Comparison of ENCODE assay signal across 8 mouse cellular contexts in the genomic region with DNA sequence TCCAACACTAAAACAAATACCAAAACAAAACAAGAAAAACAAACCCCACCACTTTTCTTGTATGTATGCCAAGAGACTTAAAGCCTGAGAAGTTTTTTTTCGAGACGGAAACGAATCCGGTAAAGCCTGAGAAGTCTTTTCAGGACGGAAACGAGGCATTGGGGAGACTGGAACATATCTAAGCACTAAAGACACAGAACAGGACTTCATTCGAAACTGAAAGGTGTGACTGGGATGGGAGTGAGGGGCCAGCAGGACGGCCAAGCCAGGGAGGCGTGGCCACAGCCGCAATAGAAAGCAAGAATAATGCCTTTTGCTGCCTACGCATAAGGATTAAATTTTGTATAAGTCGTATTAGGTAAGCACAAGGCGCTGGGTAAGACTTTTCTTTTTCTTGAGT. TPM values are rescaled to one million over a fixed set of nuclear protein-coding genes. Genes with fewer than 3 reads are reported as not detected.
A peak's percentile ranks its signal among the peaks of the same experiment; 100 is the strongest.
DNase-seq lines count a peak whose midpoint lies in the region; ATAC-seq and TF ChIP-seq lines count a peak whose summit lies in the region.

No protein-coding gene starts in this region.

- peaks cover 38% of the 10 kb centered on the region for H3K36me3 ChIP-seq in kidney, embryonic 15.5 days
- peaks cover 58% of the 10 kb centered on the region for H3K36me3 ChIP-seq in G1E (replicated peaks)
- peaks cover 38% of the 10 kb centered on the region for H3K36me3 ChIP-seq in hindbrain, embryonic 10.5 days
- H3K36me3 ChIP-seq in midbrain, embryonic 11.5 days (ENCODE audit: control insufficient read depth, insufficient read depth, low read length), result peaks cover 6% of the 10 kb centered on the region; the same call in 1 of the 2 replicates

- peak overlapping the region; percentile 69 for H3K4me3 ChIP-seq in kidney, embryonic 15.5 days (replicated peaks)
- peak overlapping the region; percentile 92 for H3K4me3 ChIP-seq in G1E (ENCODE audit: low read depth, low read length)
- H3K4me3 ChIP-seq in hindbrain, embryonic 10.5 days, result peak overlapping the region; percentile 93
- peak overlapping the region; percentile 69 for H3K4me3 ChIP-seq in midbrain, embryonic 11.5 days (ENCODE audit: low read depth, low read length)

- ATAC-seq in kidney, embryonic 15.5 days (replicated peaks; ENCODE audit: low FRiP score), result no peak
- ATAC-seq in G1E (ENCODE audit: extremely low read depth, insufficient number of reproducible peaks, low FRiP score, poor library complexity, severe bottlenecking), result no peak
- ATAC-seq in midbrain, embryonic 11.5 days (ENCODE audit: low FRiP score), result no peak

- no peaks in the 10 kb centered on the region for H3K27me3 ChIP-seq in kidney, embryonic 15.5 days
- H3K27me3 ChIP-seq in G1E (ENCODE audit: insufficient read depth, low read length), result no peaks in the 10 kb centered on the region
- no peaks in the 10 kb centered on the region for H3K27me3 ChIP-seq in hindbrain, embryonic 10.5 days (ENCODE audit: insufficient read depth, poor library complexity, severe bottlenecking)
- H3K27me3 ChIP-seq in midbrain, embryonic 11.5 days (ENCODE audit: control insufficient read depth, insufficient read depth, low read length), result no peaks in the 10 kb centered on the region

- H3K9me3 ChIP-seq in kidney, embryonic 15.5 days (replicated peaks), result no peaks in the 10 kb centered on the region
- H3K9me3 ChIP-seq in G1E (replicated peaks), result no peaks in the 10 kb centered on the region
- H3K9me3 ChIP-seq in hindbrain, embryonic 10.5 days, result 0 out of 2 replicates have a peak, but pooled peaks cover 3% of the 10 kb centered on the region
- H3K9me3 ChIP-seq in midbrain, embryonic 11.5 days (ENCODE audit: control insufficient read depth, low read length), result no peaks in the 10 kb centered on the region

- peak overlapping the region; percentile 98 for H3K27ac ChIP-seq in kidney, embryonic 15.5 days
- H3K27ac ChIP-seq in hindbrain, embryonic 10.5 days, result peak overlapping the region; percentile 94
- no peak overlapping the region for H3K27ac ChIP-seq in midbrain, embryonic 11.5 days (ENCODE audit: low read depth, low read length)

- H3K9ac ChIP-seq in kidney, embryonic 15.5 days, result peak overlapping the region; percentile 94
- H3K9ac ChIP-seq in midbrain, embryonic 11.5 days (ENCODE audit: low read length), result peak overlapping the region; percentile 69

- peak overlapping the region; percentile 96 for H3K4me2 ChIP-seq in kidney, embryonic 15.5 days
- peak overlapping the region; percentile 75 for H3K4me2 ChIP-seq in midbrain, embryonic 11.5 days

- peaks cover 30% of the 10 kb centered on the region for H3K4me1 ChIP-seq in kidney, embryonic 15.5 days
- peaks cover 60% of the 10 kb centered on the region for H3K4me1 ChIP-seq in G1E (ENCODE audit: insufficient read depth, low read depth, low read length)
- peaks cover 33% of the 10 kb centered on the region for H3K4me1 ChIP-seq in hindbrain, embryonic 10.5 days (replicated peaks)
- H3K4me1 ChIP-seq in midbrain, embryonic 11.5 days (ENCODE audit: control insufficient read depth, insufficient read depth, low read length), result peaks cover 21% of the 10 kb centered on the region

- no peak for TF ChIP-seq CTCF in G1E (IDR thresholded peaks at IDR 0.05; ENCODE audit: low read depth, low read length)

- WGBS in kidney, embryonic 15.5 days, result 9% methylated on average over 13 of the region's 13 CpGs
- 15% methylated on average over 13 of the region's 13 CpGs for WGBS in hindbrain, embryonic 10.5 days
- 11% methylated on average over 13 of the region's 13 CpGs for WGBS in midbrain, embryonic 11.5 days

- no peak for DNase-seq in kidney, postnatal 14 days
- no peak for DNase-seq in G1E (ENCODE audit: low spot score)
- DNase-seq in hindbrain, embryonic 10.5 days (ENCODE audit: low spot score), result no peak
- no peak for DNase-seq in midbrain, embryonic 11.5 days (ENCODE audit: low spot score, missing footprints)
- no peak for DNase-seq in spleen, postnatal 10 days (ENCODE audit: low spot score in 2 of 2)
- DNase-seq in gastrocnemius, postnatal 10 days, result no peak
- no peak for DNase-seq in spleen, adult 12 weeks (ENCODE audit: low spot score)

RNA-seq across cellular contexts. Expression of gene Fbxl12, which starts 0.8 kb away (rescaled TPM):
- 21.1 and 22.2 TPM in 2 replicates for polyA plus RNA-seq in kidney, embryonic 15.5 days (2015; fragmentation: Nextera tagmentation; extraction: Ambion mirVana)
- total RNA-seq in G1E (2014; fragmentation: Nextera tagmentation) (25.6 and 34.2 TPM in 2 replicates), G1E (2017) (6.3 and 7.9 TPM in 2 replicates)
- 15.4 and 22.0 TPM in 2 replicates for polyA plus RNA-seq in G1E (2012)
- polyA plus RNA-seq in hindbrain, embryonic 10.5 days (2016; fragmentation: Nextera tagmentation; extraction: Ambion mirVana), result 21.5 and 21.9 TPM in 2 replicates
- polyA plus RNA-seq in midbrain, embryonic 11.5 days (2014; fragmentation: Nextera tagmentation; extraction: Ambion mirVana), result 10.5 and 12.0 TPM in 2 replicates
- 10 to 100 TPM in 1 of 2 experiments, 1 to 10 TPM in 1; 8.1 to 12.0 TPM for total RNA-seq in gastrocnemius, postnatal 10 days (2021)

RNA-seq across cellular contexts. Expression of gene Ubl5, which starts 1.1 kb away (rescaled TPM):
- 385 and 422 TPM in 2 replicates for polyA plus RNA-seq in kidney, embryonic 15.5 days (2015; fragmentation: Nextera tagmentation; extraction: Ambion mirVana)
- 175 and 176 TPM in 2 replicates for total RNA-seq in G1E (2014; fragmentation: Nextera tagmentation)
- 256 and 270 TPM in 2 replicates for total RNA-seq in G1E (2017)
- 9.2 and 18.4 TPM in 2 replicates for polyA plus RNA-seq in G1E (2012)
- 393 and 437 TPM in 2 replicates for polyA plus RNA-seq in hindbrain, embryonic 10.5 days (2016; fragmentation: Nextera tagmentation; extraction: Ambion mirVana)
- polyA plus RNA-seq in midbrain, embryonic 11.5 days (2014; fragmentation: Nextera tagmentation; extraction: Ambion mirVana), result 459 TPM in 2 replicates
- total RNA-seq in gastrocnemius, postnatal 10 days (2021), result 100 to 1,000 TPM; 197 to 204 TPM

RNA-seq across cellular contexts. Expression of gene Pin1, which starts 8.1 kb away (rescaled TPM):
- polyA plus RNA-seq in kidney, embryonic 15.5 days (2015; fragmentation: Nextera tagmentation; extraction: Ambion mirVana), result 55.3 and 55.4 TPM in 2 replicates
- total RNA-seq in G1E (2014; fragmentation: Nextera tagmentation), result 13.2 and 17.6 TPM in 2 replicates
- 17.0 and 21.3 TPM in 2 replicates for total RNA-seq in G1E (2017)
- 27.3 and 28.7 TPM in 2 replicates for polyA plus RNA-seq in G1E (2012)
- polyA plus RNA-seq in hindbrain, embryonic 10.5 days (2016; fragmentation: Nextera tagmentation; extraction: Ambion mirVana), result 83.7 and 88.6 TPM in 2 replicates
- polyA plus RNA-seq in midbrain, embryonic 11.5 days (2014; fragmentation: Nextera tagmentation; extraction: Ambion mirVana), result 60.8 and 64.6 TPM in 2 replicates
- total RNA-seq in gastrocnemius, postnatal 10 days (2021), result 10 to 100 TPM; 15.7 to 17.2 TPM

Comparison
In these comparisons a context has a peak if more than half of its experiments do, and no peak if none do; other contexts are left out.
1. RNA of gene Ubl5, which starts 1.1 kb away (polyA plus RNA-seq): 459 TPM in midbrain, embryonic 11.5 days, 393 to 437 TPM in hindbrain, embryonic 10.5 days and 385 to 422 TPM in kidney, embryonic 15.5 days; 9.2 to 18.4 TPM in G1E; every median in the first group is over 10 times any median in the second.
2. Peak in every context shown above with its lines, with median percentiles within 50 percentile points of each other: H3K4me3 ChIP-seq.